Mouse (Mus musculus): ENCODE data around the gene Mef2d. TPM values are rescaled to one million over a fixed set of nuclear protein-coding genes. Genes with fewer than 3 reads are reported as not detected.

Gene Mef2d
- total RNA-seq, 2 experiments from 2014 or later = 111 to 122 TPM

GRCm38 (mm10) chr3:88147444-88147843, 5.3 kb downstream of the Mef2d start:
- DNase-seq (ENCODE audit: low spot score) = no peak
- intact Hi-C loops (cut with DNase I) = no loop called here

GRCm38 (mm10) chr3:88147866-88148265, 5.7 kb downstream of the Mef2d start:
- no peak for DNase-seq (ENCODE audit: low spot score)

GRCm38 (mm10) chr3:88148354-88148753, 6.2 kb downstream of the Mef2d start:
- DNase-seq (ENCODE audit: low spot score) = no peak
- intact Hi-C loops (cut with DNase I) = no loop called here

More at GRCm38 (mm10) chr3:88147866-88148265, 5.7 kb downstream of the Mef2d start:
- intact Hi-C loops (cut with DNase I) = no loop called here

GRCm38 (mm10) chr3:88148776-88149509, 6.8 kb downstream of the Mef2d start:
- DNase-seq (ENCODE audit: low spot score) = peak; percentile 48
- intact Hi-C loops (cut with DNase I) = no loop called here

GRCm38 (mm10) chr3:88149510-88149974, 7.4 kb downstream of the Mef2d start:
- DNase-seq (ENCODE audit: low spot score) = no peak
- intact Hi-C loops (cut with DNase I) = no loop called here

- no peak for DNase-seq (ENCODE audit: low spot score)
- intact Hi-C loops (cut with DNase I) = no loop called here
These were observed 8.2 kb downstream of the Mef2d start for GRCm38 (mm10) chr3:88150061-88150998.

GRCm38 (mm10) chr3:88150999-88151364, 8.8 kb downstream of the Mef2d start:
- no peak for DNase-seq (ENCODE audit: low spot score)
- intact Hi-C loops (cut with DNase I) = no loop called here

- intact Hi-C loops (cut with DNase I) = no loop called here
- no peak for DNase-seq (ENCODE audit: low spot score)
These were observed 9.9 kb downstream of the Mef2d start for GRCm38 (mm10) chr3:88152056-88152455.

GRCm38 (mm10) chr3:88153290-88154011, 11.3 kb downstream of the Mef2d start:
- no peak for DNase-seq (ENCODE audit: low spot score)
- intact Hi-C loops (cut with DNase I) = no loop called here

- DNase-seq (ENCODE audit: low spot score) = no peak
- intact Hi-C loops (cut with DNase I) = no loop called here
These were observed 12.1 kb downstream of the Mef2d start for GRCm38 (mm10) chr3:88154236-88154635.

- intact Hi-C loops (cut with DNase I) = loop anchor here (5.0 kb wide), 1 partner anchor 70 kb away; no protein-coding TSS in a partner anchor
- no peak for DNase-seq (ENCODE audit: low spot score)
These were observed 14.6 kb downstream of the Mef2d start for GRCm38 (mm10) chr3:88156817-88157216.

GRCm38 (mm10) chr3:88157771-88158597, 15.8 kb downstream of the Mef2d start:
- intact Hi-C loops (cut with DNase I) = loop anchor here (5.0 kb wide), 1 partner anchor 71 kb away; no protein-coding TSS in a partner anchor
- no peak for DNase-seq (ENCODE audit: low spot score)

GRCm38 (mm10) chr3:88158991-88159390, 16.8 kb downstream of the Mef2d start:
- no peak for DNase-seq (ENCODE audit: low spot score)
- intact Hi-C loops (cut with DNase I) = loop anchor here (5.0 kb wide), 1 partner anchor 72 kb away; no protein-coding TSS in a partner anchor

GRCm38 (mm10) chr3:88160856-88161255, 18.7 kb downstream of the Mef2d start:
- no peak for DNase-seq (ENCODE audit: low spot score)
- intact Hi-C loops (cut with DNase I) = no loop called here

- peak; percentile 61 for DNase-seq (ENCODE audit: low spot score)
- intact Hi-C loops (cut with DNase I) = no loop called here
These were observed 20.1 kb downstream of the Mef2d start for GRCm38 (mm10) chr3:88162259-88162658.

GRCm38 (mm10) chr3:88162811-88163210, 20.6 kb downstream of the Mef2d start:
- DNase-seq (ENCODE audit: low spot score) = no peak
- intact Hi-C loops (cut with DNase I) = no loop called here

- intact Hi-C loops (cut with DNase I) = no loop called here
- no peak for DNase-seq (ENCODE audit: low spot score)
These were observed 21.7 kb downstream of the Mef2d start for GRCm38 (mm10) chr3:88163847-88164246.

- intact Hi-C loops (cut with DNase I) = no loop called here
- no peak for DNase-seq (ENCODE audit: low spot score)
These were observed 22.1 kb downstream of the Mef2d start for GRCm38 (mm10) chr3:88164263-88164662.

GRCm38 (mm10) chr3:88166056-88166455, 23.9 kb downstream of the Mef2d start:
- no peak for DNase-seq (ENCODE audit: low spot score)
- intact Hi-C loops (cut with DNase I) = no loop called here

All from heart, postnatal 25 days (tissue).